Mouse (Mus musculus) liver, postnatal 0 days (tissue): ENCODE data around the gene Ate1.

Source experiments
- CTCF ChIP-seq: sonication (generic); IDR thresholded peaks from 2 replicates; pipeline ENCODE4 v1.5.1; 2016; ENCODE audit warnings: antibody characterized with exemption, low read depth
- EP300 ChIP-seq: IDR thresholded peaks from 2 replicates; pipeline ENCODE4 v1.6.1; 2016; ENCODE audit warnings: antibody characterized with exemption, low read depth, mild to moderate bottlenecking

- no peak for TF ChIP-seq CTCF
- no peak for TF ChIP-seq EP300
These were observed 797 bp downstream of the Ate1 start for GRCm38 (mm10) chr7:130519096-130520048.
